Mouse (Mus musculus) lung, postnatal 25 days (tissue): Measurements from ENCODE around the gene Trpc4ap.

Experiments
- DNase-seq: peaks from one replicate; pipeline ENCODE4 v3.0.0; 2022; ENCODE audit warnings: low spot score

Gene Trpc4ap

GRCm38 (mm10) chr2:155693136-155693535, 952 bp upstream of the Trpc4ap start:
- no peak for DNase-seq

GRCm38 (mm10) chr2:155691336-155691722, 855 bp downstream of the Trpc4ap start:
- no peak for DNase-seq

- no peak for DNase-seq
These were observed 3.0 kb downstream of the Trpc4ap start for GRCm38 (mm10) chr2:155689211-155689610.

GRCm38 (mm10) chr2:155687746-155688145, 4.4 kb downstream of the Trpc4ap start:
- no peak for DNase-seq

- DNase-seq = no peak
These were observed 5.6 kb downstream of the Trpc4ap start for GRCm38 (mm10) chr2:155686572-155686971.

- DNase-seq = no peak
These were observed 8.4 kb downstream of the Trpc4ap start for GRCm38 (mm10) chr2:155683821-155684220.

GRCm38 (mm10) chr2:155683137-155683536, 9.0 kb downstream of the Trpc4ap start:
- DNase-seq = no peak

- DNase-seq = no peak
These were observed 10.3 kb downstream of the Trpc4ap start for GRCm38 (mm10) chr2:155681874-155682273.

GRCm38 (mm10) chr2:155681194-155681593, 11.0 kb downstream of the Trpc4ap start:
- DNase-seq = no peak

GRCm38 (mm10) chr2:155680591-155680990, 11.6 kb downstream of the Trpc4ap start:
- no peak for DNase-seq

GRCm38 (mm10) chr2:155679586-155680110, 12.5 kb downstream of the Trpc4ap start:
- DNase-seq = no peak

- DNase-seq = no peak
These were observed 17.1 kb downstream of the Trpc4ap start for GRCm38 (mm10) chr2:155675118-155675517.

- peak; percentile 63 for DNase-seq
These were observed 18.6 kb downstream of the Trpc4ap start for GRCm38 (mm10) chr2:155673546-155673945.

GRCm38 (mm10) chr2:155671236-155671635, 20.9 kb downstream of the Trpc4ap start:
- no peak for DNase-seq

- DNase-seq = peak; percentile 35
These were observed 23.7 kb downstream of the Trpc4ap start for GRCm38 (mm10) chr2:155668461-155668860.

- DNase-seq = no peak
These were observed 24.3 kb downstream of the Trpc4ap start for GRCm38 (mm10) chr2:155667881-155668280.

GRCm38 (mm10) chr2:155663910-155664460, 28.2 kb downstream of the Trpc4ap start:
- no peak for DNase-seq

GRCm38 (mm10) chr2:155663097-155663496, 29.1 kb downstream of the Trpc4ap start:
- peak; percentile 54 for DNase-seq

GRCm38 (mm10) chr2:155662390-155662789, 29.8 kb downstream of the Trpc4ap start:
- DNase-seq = no peak

GRCm38 (mm10) chr2:155655759-155656372, 36.3 kb downstream of the Trpc4ap start:
- DNase-seq = no peak

GRCm38 (mm10) chr2:155652618-155653017, 39.6 kb downstream of the Trpc4ap start:
- no peak for DNase-seq

GRCm38 (mm10) chr2:155645746-155646145, 46.4 kb downstream of the Trpc4ap start:
- DNase-seq = no peak

GRCm38 (mm10) chr2:155641540-155642472, 50.4 kb downstream of the Trpc4ap start:
- no peak for DNase-seq
